8 mouse cellular contexts compared by ENCODE assay signal in the genomic region with DNA sequence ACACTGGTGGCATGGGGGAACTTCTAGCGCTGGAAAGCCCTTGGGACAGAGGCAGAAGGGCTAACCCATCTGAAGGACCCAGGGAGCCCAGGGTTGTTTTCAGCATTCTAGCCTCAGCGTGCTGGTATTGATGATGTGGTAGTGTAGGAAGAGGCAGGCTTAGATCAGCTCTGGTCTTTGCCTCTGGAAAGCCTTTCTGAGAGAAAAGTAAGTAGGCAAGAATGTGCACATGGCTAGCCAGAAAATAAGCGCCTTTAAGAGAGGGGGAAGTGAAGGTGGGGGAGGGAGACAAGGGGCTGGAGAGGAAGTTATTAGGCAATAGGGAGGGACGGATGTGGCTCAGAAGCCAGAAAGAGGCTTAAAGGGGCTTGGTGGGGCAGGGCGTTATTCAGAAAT. TPM values are rescaled to one million over a fixed set of nuclear protein-coding genes. Genes with fewer than 3 reads are reported as not detected.
DNase-seq lines count a peak whose midpoint lies in the region; ATAC-seq and TF ChIP-seq lines count a peak whose summit lies in the region.

No protein-coding gene starts in this region.

- H3K9ac ChIP-seq in hindbrain, embryonic 12.5 days = peak overlapping the region; percentile 49; the same call in 1 of the 2 replicates
- H3K9ac ChIP-seq in liver, postnatal 0 days (replicated peaks) = peak overlapping the region; percentile 66
- H3K9ac ChIP-seq in neural tube, embryonic 14.5 days (replicated peaks; ENCODE audit: low read depth, low read length) = peak overlapping the region; percentile 37

- WGBS in hindbrain, embryonic 12.5 days = 22% methylated on average over 5 of the region's 5 CpGs
- WGBS in liver, postnatal 0 days (ENCODE audit: insufficient replicate concordance) = 8% methylated on average over 5 of the region's 5 CpGs
- WGBS in neural tube, embryonic 14.5 days = 21% methylated on average over 5 of the region's 5 CpGs

- no peaks in the 10 kb centered on the region for H3K36me3 ChIP-seq in hindbrain, embryonic 12.5 days
- H3K36me3 ChIP-seq in liver, postnatal 0 days (replicated peaks; ENCODE audit: insufficient read depth, low read length) = peaks cover 20% of the 10 kb centered on the region
- H3K36me3 ChIP-seq in neural tube, embryonic 14.5 days (ENCODE audit: control insufficient read depth, insufficient read depth, low read length) = no peaks in the 10 kb centered on the region

- TF ChIP-seq POLR2A in embryonic fibroblast, embryonic 13.5 days (IDR thresholded peaks at IDR 0.05; ENCODE audit: low read depth, low read length) = peak; percentile 39; the same call in 1 of the 2 replicates

- no peak for ATAC-seq in hindbrain, embryonic 12.5 days (ENCODE audit: low FRiP score)
- ATAC-seq in liver, postnatal 0 days = peak; percentile 28; the same call in 1 of the 2 replicates
- no peak; the same call in 1 of the 2 replicates for ATAC-seq in neural tube, embryonic 14.5 days (ENCODE audit: low read depth)

- H3K4me1 ChIP-seq in embryonic fibroblast, embryonic 13.5 days (ENCODE audit: control insufficient read depth, insufficient read depth, low read length) = peaks cover 6% of the 10 kb centered on the region; the same call in 1 of the 2 replicates
- H3K4me1 ChIP-seq in hindbrain, embryonic 12.5 days = peaks cover 10% of the 10 kb centered on the region
- peaks cover 10% of the 10 kb centered on the region for H3K4me1 ChIP-seq in liver, postnatal 0 days (ENCODE audit: insufficient read depth)
- no peaks in the 10 kb centered on the region for H3K4me1 ChIP-seq in neural tube, embryonic 14.5 days (ENCODE audit: control insufficient read depth, insufficient read depth, low read length)

- H3K9me3 ChIP-seq in hindbrain, embryonic 12.5 days (replicated peaks) = no peaks in the 10 kb centered on the region
- H3K9me3 ChIP-seq in liver, postnatal 0 days (ENCODE audit: low read length) = no peaks in the 10 kb centered on the region
- H3K9me3 ChIP-seq in neural tube, embryonic 14.5 days (ENCODE audit: control insufficient read depth, low read length) = no peaks in the 10 kb centered on the region

- peak overlapping the region; percentile 91 for H3K4me3 ChIP-seq in embryonic fibroblast, embryonic 13.5 days (ENCODE audit: insufficient read depth, low read length)
- H3K4me3 ChIP-seq in hindbrain, embryonic 12.5 days = peak overlapping the region; percentile 31
- H3K4me3 ChIP-seq in liver, postnatal 0 days (ENCODE audit: low read depth, low read length) = peak overlapping the region; percentile 59
- peak overlapping the region; percentile 26 for H3K4me3 ChIP-seq in neural tube, embryonic 14.5 days (ENCODE audit: low read depth, low read length)

- H3K27ac ChIP-seq in embryonic fibroblast, embryonic 13.5 days (ENCODE audit: insufficient read depth, low read length) = peak overlapping the region; percentile 100
- H3K27ac ChIP-seq in hindbrain, embryonic 12.5 days = no peak overlapping the region
- H3K27ac ChIP-seq in liver, postnatal 0 days (ENCODE audit: low read depth) = peak overlapping the region; percentile 75
- no peak overlapping the region for H3K27ac ChIP-seq in neural tube, embryonic 14.5 days (ENCODE audit: low read depth, low read length)

- H3K27me3 ChIP-seq in hindbrain, embryonic 12.5 days = no peaks in the 10 kb centered on the region
- H3K27me3 ChIP-seq in liver, postnatal 0 days (ENCODE audit: insufficient read depth, low read length) = no peaks in the 10 kb centered on the region
- no peaks in the 10 kb centered on the region for H3K27me3 ChIP-seq in neural tube, embryonic 14.5 days (ENCODE audit: control insufficient read depth, insufficient read depth, low read length)

- peak; percentile 40 to 47 for DNase-seq in spleen, adult 18-20 months
- DNase-seq in spleen, adult 12 weeks (ENCODE audit: low spot score) = no peak
- peak; percentile 49 for DNase-seq in liver, postnatal 0 days
- no peak for DNase-seq in cerebellum, postnatal 25 days
- no peak for DNase-seq in ovary, postnatal 36 days (ENCODE audit: low spot score)

- TF ChIP-seq CTCF in embryonic fibroblast, embryonic 13.5 days (IDR thresholded peaks at IDR 0.05; ENCODE audit: borderline replicate concordance, insufficient read depth, low read length) = no peak
- no peak for TF ChIP-seq CTCF in liver, postnatal 0 days (IDR thresholded peaks at IDR 0.05; ENCODE audit: low read depth)

- no peak for TF ChIP-seq EP300 in liver, postnatal 0 days (IDR thresholded peaks at IDR 0.05; ENCODE audit: low read depth)

- peak overlapping the region; percentile 55 for H3K4me2 ChIP-seq in hindbrain, embryonic 12.5 days (replicated peaks)
- peak overlapping the region; percentile 64 for H3K4me2 ChIP-seq in liver, postnatal 0 days (ENCODE audit: low read depth, low read length)
- H3K4me2 ChIP-seq in neural tube, embryonic 14.5 days (ENCODE audit: low read depth, low read length) = peak overlapping the region; percentile 47

RNA-seq across cellular contexts. Expression of a gene that starts 25.8 kb away (rescaled TPM):
- polyA plus RNA-seq in embryonic fibroblast, embryonic 13.5 days (2011; ENCODE audit: insufficient read length, low read depth, missing spikeins) = 0.23 TPM in 1 of 2 replicates, not detected in the other
- polyA plus RNA-seq in hindbrain, embryonic 12.5 days (2016; fragmentation: Nextera tagmentation; extraction: Ambion mirVana) = not detected in 2 replicates
- polyA plus RNA-seq in liver, postnatal 0 days (2015; fragmentation: Nextera tagmentation; extraction: Ambion mirVana) = 248 and 262 TPM in 2 replicates
- polyA plus RNA-seq in neural tube, embryonic 14.5 days (2014; fragmentation: Nextera tagmentation; extraction: Ambion mirVana) = 0.12 TPM in 1 of 2 replicates, not detected in the other

RNA-seq across cellular contexts. Expression of a gene that starts 28.5 kb away (rescaled TPM):
- polyA plus RNA-seq in embryonic fibroblast, embryonic 13.5 days (2011; ENCODE audit: insufficient read length, low read depth, missing spikeins) = 50.9 and 56.0 TPM in 2 replicates
- 15.6 and 17.2 TPM in 2 replicates for polyA plus RNA-seq in hindbrain, embryonic 12.5 days (2016; fragmentation: Nextera tagmentation; extraction: Ambion mirVana)
- polyA plus RNA-seq in liver, postnatal 0 days (2015; fragmentation: Nextera tagmentation; extraction: Ambion mirVana) = 14.4 and 15.4 TPM in 2 replicates
- 5.1 and 7.3 TPM in 2 replicates for polyA plus RNA-seq in neural tube, embryonic 14.5 days (2014; fragmentation: Nextera tagmentation; extraction: Ambion mirVana)

RNA-seq across cellular contexts. Expression of a gene that starts 59.1 kb away (rescaled TPM):
- polyA plus RNA-seq in embryonic fibroblast, embryonic 13.5 days (2011; ENCODE audit: insufficient read length, low read depth, missing spikeins) = 0.23 TPM in 1 of 2 replicates, not detected in the other
- polyA plus RNA-seq in hindbrain, embryonic 12.5 days (2016; fragmentation: Nextera tagmentation; extraction: Ambion mirVana) = not detected in 2 replicates
- polyA plus RNA-seq in liver, postnatal 0 days (2015; fragmentation: Nextera tagmentation; extraction: Ambion mirVana) = 6.0 and 6.5 TPM in 2 replicates
- not detected in 2 replicates for polyA plus RNA-seq in neural tube, embryonic 14.5 days (2014; fragmentation: Nextera tagmentation; extraction: Ambion mirVana)

Comparison
In these comparisons a context has a peak if more than half of its experiments do, and no peak if none do; other contexts are left out.
1. DNase-seq: peak in spleen, adult 18-20 months (2 of 2) and liver, postnatal 0 days (single experiment); none in spleen, adult 12 weeks (single experiment), cerebellum, postnatal 25 days (0 of 2) and ovary, postnatal 36 days (single experiment).
2. H3K27ac ChIP-seq: peak in embryonic fibroblast, embryonic 13.5 days (single experiment) and liver, postnatal 0 days (single experiment); none in hindbrain, embryonic 12.5 days (single experiment) and neural tube, embryonic 14.5 days (single experiment).
3. H3K4me3 ChIP-seq: peak in every context shown above with its lines; median percentile 91 in embryonic fibroblast, embryonic 13.5 days; 59 in liver, postnatal 0 days; 31 in hindbrain, embryonic 12.5 days; 26 in neural tube, embryonic 14.5 days.
4. RNA of a gene that starts 25.8 kb away (polyA plus RNA-seq): 248 to 262 TPM in liver, postnatal 0 days; 0.23 TPM in embryonic fibroblast, embryonic 13.5 days, 0.12 TPM in neural tube, embryonic 14.5 days and not detected in hindbrain, embryonic 12.5 days; every median in the first group is over 100 times any median in the second.
5. Peak in every context shown above with its lines, with median percentiles within 50 percentile points of each other: H3K4me2 ChIP-seq and H3K9ac ChIP-seq.